Mouse (Mus musculus) heart, postnatal 0 days (tissue): ENCODE measurements around the gene Gm15093. TPM values are rescaled to one million over a fixed set of nuclear protein-coding genes. Genes with fewer than 3 reads are reported as not detected.
"Not testable (repeated sequence)": the region's sequence is repeated elsewhere in the genome, so short reads cannot be mapped to it uniquely, and the experiment has no call there.

Source experiments
- ATAC-seq: fragments of 200-750 bp; cut with Nextera tagmentation; 2 replicates; pipeline ENCODE4 v1.8.0; 2017; ENCODE audit warnings: low read depth, moderate number of reproducible peaks, moderate library complexity; ENCODE audit not compliant: insufficient read depth
- DNase-seq: peaks from one replicate; pipeline ENCODE4 v3.0.0-alpha.2; 2016; ENCODE audit warnings: low spot score
- H3K27ac ChIP-seq: fragments of 300-500 bp; sonication (generic); 2 replicates; pipeline ENCODE4 v1.5.1; 2014; ENCODE audit warnings: low read depth, mild to moderate bottlenecking
- H3K27me3 ChIP-seq: fragments of 300-500 bp; sonication (generic); 2 replicates; pipeline ENCODE4 v1.6.1; 2014; ENCODE audit warnings: low read length, mixed read lengths; ENCODE audit not compliant: control insufficient read depth, insufficient read depth
- H3K36me3 ChIP-seq: fragments of 300-500 bp; sonication (generic); replicated peaks from 2 replicates; pipeline ENCODE4 v1.6.1; 2014; ENCODE audit warnings: low read length, mixed read lengths; ENCODE audit not compliant: control insufficient read depth, insufficient read depth
- H3K4me1 ChIP-seq: fragments of 300-500 bp; sonication (generic); 2 replicates; pipeline ENCODE4 v1.6.1; 2014; ENCODE audit warnings: antibody characterized with exemption; ENCODE audit not compliant: control insufficient read depth, insufficient read depth
- H3K4me2 ChIP-seq: fragments of 300-500 bp; sonication (generic); 2 replicates; pipeline ENCODE4 v1.6.1; 2014; ENCODE audit warnings: low read depth, mild to moderate bottlenecking, low read length, moderate library complexity
- H3K4me3 ChIP-seq: fragments of 300-500 bp; sonication (generic); 2 replicates; pipeline ENCODE4 v1.5.1; 2014; ENCODE audit warnings: low read depth, low read length
- H3K9ac ChIP-seq: fragments of 300-500 bp; sonication (generic); replicated peaks from 2 replicates; pipeline ENCODE4 v1.6.1; 2014; ENCODE audit warnings: low read depth, low read length, mixed read lengths
- H3K9me3 ChIP-seq: fragments of 300-500 bp; sonication (generic); replicated peaks from 2 replicates; pipeline ENCODE4 v1.6.1; 2016; ENCODE audit warnings: low read length; ENCODE audit not compliant: control insufficient read depth
- WGBS: fragments of 180-500 bp; shearing (Covaris S2); extraction: QIAGEN DNeasy Blood & Tissue Kit; methylation state at CpG from one replicate; pipeline ENCODE4 v1.1.7; 2014; 5-methylcytosine and 5-hydroxymethylcytosine counted together
- polyA plus RNA-seq: library from polyadenylated mRNA; unstranded; fragments of >200 nt; fragmentation: Nextera tagmentation; extraction: Ambion mirVana; gene quantifications from 2 replicates; pipeline ENCODE4 v1.2.1, GENCODE M21; 2015
- total RNA-seq: library from RNA; depleted of rRNA; stranded (reverse); fragments of >200 nt; gene quantifications from 2 replicates; pipeline ENCODE4 v1.2.3, GENCODE M21; 2014; ENCODE audit warnings: low replicate concordance; rRNA removed

The Gm15093 gene
- total RNA-seq (not detected in 2 replicates), polyA plus RNA-seq (not detected in 2 replicates)

GRCm38 (mm10) chrX:149272077-149272476 lies at the start of gene Gm15093:
Gene Gm15093 (plus strand): TSS chrX:149272377.
- WGBS: no CpG with 5 or more reads among the region's 1 CpGs
- DNase-seq, H3K9me3 ChIP-seq, H3K36me3 ChIP-seq, ATAC-seq, H3K4me1 ChIP-seq, H3K4me3 ChIP-seq, H3K9ac ChIP-seq, H3K27me3 ChIP-seq, H3K4me2 ChIP-seq, H3K27ac ChIP-seq: not testable (repeated sequence)

Other genes starting within 250 kb of the Gm15093 start
- gene Ott, start 198.1 kb upstream of the Gm15093 start, total RNA-seq: not detected in 2 replicates
- not detected in 2 replicates for gene Ott, start 198.1 kb upstream of the Gm15093 start, polyA plus RNA-seq
- not detected in 2 replicates for gene Gm15085, start 175.2 kb downstream of the Gm15093 start, total RNA-seq
- gene Gm15085, start 175.2 kb downstream of the Gm15093 start, polyA plus RNA-seq: not detected in 2 replicates